9 mouse cellular contexts compared by ENCODE assay signal in the genomic region with DNA sequence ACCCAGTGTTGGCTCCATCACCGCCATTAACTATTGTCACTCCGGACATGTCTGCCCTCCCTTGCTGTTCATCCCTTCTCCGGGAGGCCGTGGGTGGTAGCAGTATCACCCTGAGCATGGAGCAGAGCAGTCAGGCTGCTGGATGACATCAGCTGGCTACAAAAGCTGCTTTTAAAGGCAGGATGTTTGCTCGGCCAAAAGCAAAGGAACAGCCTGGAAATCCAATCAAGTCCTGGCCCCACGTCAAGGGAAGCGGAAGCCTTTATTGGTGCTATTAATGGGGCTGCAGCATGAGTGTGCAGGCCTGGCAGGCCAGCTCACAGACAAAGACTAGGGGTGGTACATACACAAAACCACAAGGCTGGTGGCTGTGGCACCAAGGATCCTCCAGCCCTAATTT. TPM values are rescaled to one million over a fixed set of nuclear protein-coding genes. Genes with fewer than 3 reads are reported as not detected.
DNase-seq lines count a peak whose midpoint lies in the region; ATAC-seq and TF ChIP-seq lines count a peak whose summit lies in the region.
"Had no signal": no experiment of that assay in that cellular context is flagged by ENCODE, and none has a peak within 500 bp of the region (broad histone marks: within the 10 kb centered on the region; RNA-seq: fewer than 3 reads in every experiment).

No protein-coding gene starts in this region.

- WGBS in heart, embryonic 11.5 days (ENCODE audit: insufficient replicate concordance), result 70% methylated on average over 7 of the region's 7 CpGs
- WGBS in stomach, embryonic 14.5 days, result 59% methylated on average over 7 of the region's 7 CpGs
- 57% methylated on average over 7 of the region's 7 CpGs for WGBS in stomach, postnatal 0 days
- 50% methylated on average over 7 of the region's 7 CpGs for WGBS in kidney, postnatal 0 days

- ATAC-seq in heart, embryonic 11.5 days (replicated peaks; ENCODE audit: insufficient number of reproducible peaks, low FRiP score, low TSS enrichment), result no peak
- ATAC-seq in stomach, embryonic 14.5 days (ENCODE audit: insufficient number of reproducible peaks, insufficient read depth, low FRiP score, low read depth), result 0 out of 2 replicates have a peak, but pooled peaks have one; percentile 14
- ATAC-seq in stomach, postnatal 0 days (ENCODE audit: low FRiP score, low TSS enrichment), result no peak; the same call in 1 of the 2 replicates
- no peak for ATAC-seq in kidney, postnatal 0 days (replicated peaks; ENCODE audit: low FRiP score, low read depth)
- no peak for ATAC-seq in megakaryocyte progenitor cell, adult 5-6 weeks (replicated peaks; ENCODE audit: poor library complexity)
- ATAC-seq in activated CD4-positive, CD25-positive, alpha-beta regulatory T cell, adult 4 months, result no peak

- no peaks in the 10 kb centered on the region for H3K9me3 ChIP-seq in heart, embryonic 11.5 days (replicated peaks; ENCODE audit: control insufficient read depth, low read length)
- H3K9me3 ChIP-seq in stomach, embryonic 14.5 days (ENCODE audit: control insufficient read depth, low read depth, low read length), result no peaks in the 10 kb centered on the region
- H3K9me3 ChIP-seq in stomach, postnatal 0 days (ENCODE audit: control insufficient read depth, low read length), result no peaks in the 10 kb centered on the region
- no peaks in the 10 kb centered on the region for H3K9me3 ChIP-seq in kidney, postnatal 0 days (replicated peaks; ENCODE audit: low read length)
- H3K9me3 ChIP-seq: liver, embryonic 15.5 days had no signal

- H3K36me3 ChIP-seq in heart, embryonic 11.5 days (ENCODE audit: control insufficient read depth, insufficient read depth, low read length), result no peaks in the 10 kb centered on the region
- H3K36me3 ChIP-seq in stomach, embryonic 14.5 days (ENCODE audit: control insufficient read depth, insufficient read depth, low read length), result no peaks in the 10 kb centered on the region
- no peaks in the 10 kb centered on the region for H3K36me3 ChIP-seq in stomach, postnatal 0 days (ENCODE audit: control insufficient read depth, insufficient read depth, low read length)
- H3K36me3 ChIP-seq in kidney, postnatal 0 days (ENCODE audit: insufficient read depth, low read length), result no peaks in the 10 kb centered on the region
- H3K36me3 ChIP-seq: liver, embryonic 15.5 days had no signal

- H3K4me3 ChIP-seq in heart, embryonic 11.5 days (ENCODE audit: low read depth, low read length), result no peak overlapping the region
- no peak overlapping the region for H3K4me3 ChIP-seq in stomach, embryonic 14.5 days (ENCODE audit: low read depth, low read length)
- no peak overlapping the region for H3K4me3 ChIP-seq in stomach, postnatal 0 days (ENCODE audit: low read depth, low read length)
- H3K4me3 ChIP-seq in kidney, postnatal 0 days (replicated peaks; ENCODE audit: low read depth, low read length), result no peak overlapping the region
- H3K4me3 ChIP-seq: liver, embryonic 15.5 days had no signal

- DNase-seq in heart, adult 11 months, result peak; percentile 99
- no peak for DNase-seq in stomach, postnatal 0 days (ENCODE audit: low spot score)
- peak; percentile 43 for DNase-seq in kidney, postnatal 0 days (ENCODE audit: low spot score)
- no peak for DNase-seq in ovary, postnatal 14 days (ENCODE audit: low spot score)

- no peak overlapping the region for H3K4me2 ChIP-seq in heart, embryonic 11.5 days
- no peak overlapping the region for H3K4me2 ChIP-seq in stomach, embryonic 14.5 days (replicated peaks; ENCODE audit: low read depth, low read length)
- no peak overlapping the region for H3K4me2 ChIP-seq in stomach, postnatal 0 days (replicated peaks; ENCODE audit: low read depth)
- H3K4me2 ChIP-seq in kidney, postnatal 0 days (ENCODE audit: low read length), result no peak overlapping the region
- H3K4me2 ChIP-seq: liver, embryonic 15.5 days had no signal

- TF ChIP-seq EP300 in stomach, postnatal 0 days (optimal IDR thresholded peaks at IDR 0.05), result no peak

- no peak overlapping the region for H3K27ac ChIP-seq in heart, embryonic 11.5 days (ENCODE audit: low read depth, low read length)
- H3K27ac ChIP-seq in stomach, embryonic 14.5 days (ENCODE audit: low read length), result no peak overlapping the region
- no peak overlapping the region for H3K27ac ChIP-seq in stomach, postnatal 0 days (replicated peaks)
- no peak overlapping the region for H3K27ac ChIP-seq in kidney, postnatal 0 days
- H3K27ac ChIP-seq: liver, embryonic 15.5 days had no signal

- no peaks in the 10 kb centered on the region for H3K27me3 ChIP-seq in heart, embryonic 11.5 days (ENCODE audit: control insufficient read depth, insufficient read depth, low read length)
- H3K27me3 ChIP-seq in stomach, embryonic 14.5 days (ENCODE audit: control insufficient read depth, insufficient read depth, low read length), result no peaks in the 10 kb centered on the region
- no peaks in the 10 kb centered on the region for H3K27me3 ChIP-seq in stomach, postnatal 0 days (ENCODE audit: control insufficient read depth, insufficient read depth, low read length)
- H3K27me3 ChIP-seq in kidney, postnatal 0 days (ENCODE audit: insufficient read depth, low read length), result no peaks in the 10 kb centered on the region
- H3K27me3 ChIP-seq: liver, embryonic 15.5 days had no signal

- TF ChIP-seq CTCF in stomach, postnatal 0 days (IDR thresholded peaks at IDR 0.05; ENCODE audit: low read depth), result no peak
- no peak for TF ChIP-seq CTCF in kidney, postnatal 0 days (IDR thresholded peaks at IDR 0.05; ENCODE audit: low read depth)

- no peaks in the 10 kb centered on the region; the same call in 1 of the 2 replicates for H3K4me1 ChIP-seq in heart, embryonic 11.5 days (ENCODE audit: control insufficient read depth, insufficient read depth, low read length)
- H3K4me1 ChIP-seq in stomach, embryonic 14.5 days (ENCODE audit: control insufficient read depth, insufficient read depth, low read length), result no peaks in the 10 kb centered on the region
- no peaks in the 10 kb centered on the region for H3K4me1 ChIP-seq in stomach, postnatal 0 days (replicated peaks; ENCODE audit: control insufficient read depth, insufficient read depth)
- peaks cover 5% of the 10 kb centered on the region; the same call in 1 of the 2 replicates for H3K4me1 ChIP-seq in kidney, postnatal 0 days (replicated peaks; ENCODE audit: insufficient read depth, low read length)
- H3K4me1 ChIP-seq: liver, embryonic 15.5 days had no signal

- H3K9ac ChIP-seq in heart, embryonic 11.5 days (ENCODE audit: low read depth, low read length), result no peak overlapping the region
- H3K9ac ChIP-seq in stomach, embryonic 14.5 days (replicated peaks; ENCODE audit: low read depth, low read length), result no peak overlapping the region
- H3K9ac ChIP-seq in stomach, postnatal 0 days (ENCODE audit: low read length), result no peak overlapping the region
- H3K9ac ChIP-seq in kidney, postnatal 0 days (ENCODE audit: low read depth, low read length), result no peak overlapping the region
- H3K9ac ChIP-seq: liver, embryonic 15.5 days had no signal

RNA-seq across cellular contexts. Expression of a gene that starts 36.3 kb away (rescaled TPM):
- not detected in 2 replicates for polyA plus RNA-seq in heart, embryonic 11.5 days (2014; fragmentation: Nextera tagmentation; extraction: Ambion mirVana)
- not detected in 2 replicates for polyA plus RNA-seq in stomach, embryonic 14.5 days (2014; fragmentation: Nextera tagmentation; extraction: Ambion mirVana)
- polyA plus RNA-seq in stomach, postnatal 0 days (2015; fragmentation: Nextera tagmentation; extraction: Ambion mirVana), result not detected in 2 replicates
- not detected in 2 replicates for polyA plus RNA-seq in kidney, postnatal 0 days (2015; fragmentation: Nextera tagmentation; extraction: Ambion mirVana)
- total RNA-seq in megakaryocyte progenitor cell, adult 5-6 weeks (2015), result 1.0 TPM in 1 of 2 replicates, not detected in the other
- not detected in 2 replicates for total RNA-seq in megakaryocyte progenitor cell, adult 5-6 weeks (2017)
- polyA plus RNA-seq in activated CD4-positive, CD25-positive, alpha-beta regulatory T cell, adult 4 months (2017; shearing (Covaris generic)), result not detected
- polyA plus RNA-seq: liver, embryonic 15.5 days had no signal

RNA-seq across cellular contexts. Expression of a gene that starts 55.5 kb away (rescaled TPM):
- 724 and 789 TPM in 2 replicates for polyA plus RNA-seq in heart, embryonic 11.5 days (2014; fragmentation: Nextera tagmentation; extraction: Ambion mirVana)
- polyA plus RNA-seq in stomach, embryonic 14.5 days (2014; fragmentation: Nextera tagmentation; extraction: Ambion mirVana), result 951 and 1,023 TPM in 2 replicates
- 781 and 848 TPM in 2 replicates for polyA plus RNA-seq in stomach, postnatal 0 days (2015; fragmentation: Nextera tagmentation; extraction: Ambion mirVana)
- polyA plus RNA-seq in kidney, postnatal 0 days (2015; fragmentation: Nextera tagmentation; extraction: Ambion mirVana), result 1,007 and 1,080 TPM in 2 replicates
- total RNA-seq in megakaryocyte progenitor cell, adult 5-6 weeks (2015), result 664 and 692 TPM in 2 replicates
- total RNA-seq in megakaryocyte progenitor cell, adult 5-6 weeks (2017), result 1,536 and 1,800 TPM in 2 replicates
- 100 to 1,000 TPM; 597 to 644 TPM for polyA plus RNA-seq in activated CD4-positive, CD25-positive, alpha-beta regulatory T cell, adult 4 months (2017; shearing (Covaris generic))

Comparison
In these comparisons a context has a peak if more than half of its experiments do, and no peak if none do; other contexts are left out.
1. DNase-seq: peak in heart, adult 11 months (single experiment) and kidney, postnatal 0 days (single experiment); none in stomach, postnatal 0 days (single experiment) and ovary, postnatal 14 days (single experiment).